Mouse (Mus musculus) ES-E14 (cell line): Measurements from ENCODE around the gene Rnf8.

ENCODE experiments used
- CHD2 ChIP-seq: IDR thresholded peaks from 2 replicates; pipeline ENCODE4 v1.6.1; 2014; ENCODE audit warnings: mild to moderate bottlenecking, low read depth, low read length, inconsistent platforms
- ZC3H11A ChIP-seq: IDR thresholded peaks from 2 replicates; pipeline ENCODE4 v1.6.1; 2012; ENCODE audit warnings: low read depth, mild to moderate bottlenecking, inconsistent platforms, low read length, borderline replicate concordance
- ZNF384 ChIP-seq: IDR thresholded peaks from 2 replicates; pipeline ENCODE4 v1.6.1; 2012; ENCODE audit warnings: low read depth, low read length, inconsistent platforms

DNA sequence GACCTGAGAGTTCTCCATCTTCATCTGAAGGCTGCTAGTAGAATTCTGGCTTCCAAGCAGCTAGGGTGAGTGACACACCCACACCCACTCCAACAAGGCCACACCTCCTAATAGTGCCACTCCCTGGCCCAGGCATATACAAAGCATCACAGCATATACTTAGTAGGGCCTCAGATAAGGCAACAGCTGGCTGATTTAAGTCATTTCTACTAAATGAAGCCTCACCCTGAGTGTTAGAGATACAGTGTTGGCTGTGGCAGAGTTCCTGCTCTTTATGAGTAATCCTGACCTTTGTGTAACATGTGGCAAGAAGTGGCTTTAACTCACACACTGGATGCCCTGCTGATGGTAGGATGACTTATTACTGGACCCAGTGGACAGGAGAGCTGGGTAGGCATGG lies 55.3 kb downstream of the Rnf8 start:
- TF ChIP-seq ZC3H11A (no peak), CHD2 (no peak), ZNF384 (no peak)
